Mouse (Mus musculus): ENCODE measurements at regions not wholly inside any gene's neighbourhood (a gene's known extent, or its start where the extent isn't known, plus 50 kb on each side); places are given as distances from the start of the nearest gene placed in this dataset.
"Not testable (repeated sequence)": the region's sequence is repeated elsewhere in the genome, so short reads cannot be mapped to it uniquely, and the experiment has no call there.

GRCm38 (mm10) chr2:85280580-85280979 is 58.5 kb downstream of the Olfr987 start:
- no peaks in the 10 kb centered on the region for H3K36me3 ChIP-seq (ENCODE audit: insufficient read depth, low read length)
- no peak overlapping the region for H3K4me2 ChIP-seq (ENCODE audit: low read depth, low read length, poor library complexity, severe bottlenecking)
- no peak overlapping the region for H3K9ac ChIP-seq (replicated peaks; ENCODE audit: low read length, poor library complexity, severe bottlenecking)
- H3K4me1 ChIP-seq (ENCODE audit: insufficient read depth, low read length) = no peaks in the 10 kb centered on the region
- no peak for TF ChIP-seq CTCF (IDR thresholded peaks at IDR 0.05)
- no peak overlapping the region for H3K27ac ChIP-seq (ENCODE audit: low read depth, low read length)
- no peaks in the 10 kb centered on the region for H3K27me3 ChIP-seq (ENCODE audit: insufficient read depth, low read length)
- DNase-seq (ENCODE audit: low spot score) (no peak), ATAC-seq (ENCODE audit: low FRiP score) (no peak)
- WGBS = 47% methylated on average over 2 of the region's 2 CpGs
- H3K4me3 ChIP-seq (ENCODE audit: low read depth, low read length) = no peak overlapping the region
- no peaks in the 10 kb centered on the region for H3K9me3 ChIP-seq (ENCODE audit: low read length)

DNA sequence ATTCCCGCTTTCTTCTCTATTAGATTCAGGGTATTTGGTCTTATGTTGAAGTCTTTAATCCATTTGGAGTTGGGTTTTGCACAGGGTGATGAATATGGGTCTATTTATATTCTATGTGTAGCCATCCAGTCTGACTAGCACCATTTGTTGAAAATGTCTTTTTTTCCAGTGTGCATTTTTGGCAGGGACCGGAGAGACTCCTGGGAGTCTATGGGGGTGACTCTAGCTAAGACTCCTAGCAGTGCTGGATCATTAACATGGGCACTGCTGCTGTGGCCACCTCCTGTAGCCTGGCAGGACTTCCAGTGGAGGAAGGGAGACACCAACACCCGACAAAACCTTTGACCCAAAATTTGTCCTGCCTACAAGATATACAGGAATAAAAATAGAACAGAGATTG is 61.0 kb downstream of the Olfr987 start:
- no peak for TF ChIP-seq CTCF (IDR thresholded peaks at IDR 0.05)
- ATAC-seq (ENCODE audit: low FRiP score) (no peak), DNase-seq (ENCODE audit: low spot score) (peak; percentile 15)
- H3K9me3 ChIP-seq (ENCODE audit: low read length) = no peaks in the 10 kb centered on the region
- 82% methylated on average over 3 of the region's 3 CpGs for WGBS
- no peaks in the 10 kb centered on the region for H3K36me3 ChIP-seq (ENCODE audit: insufficient read depth, low read length)
- no peaks in the 10 kb centered on the region for H3K27me3 ChIP-seq (ENCODE audit: insufficient read depth, low read length)
- H3K4me2 ChIP-seq (ENCODE audit: low read depth, low read length, poor library complexity, severe bottlenecking) = no peak overlapping the region
- H3K4me3 ChIP-seq (ENCODE audit: low read depth, low read length) = no peak overlapping the region
- H3K4me1 ChIP-seq (ENCODE audit: insufficient read depth, low read length) = no peaks in the 10 kb centered on the region
- H3K9ac ChIP-seq (replicated peaks; ENCODE audit: low read length, poor library complexity, severe bottlenecking) = no peak overlapping the region
- H3K27ac ChIP-seq (ENCODE audit: low read depth, low read length) = no peak overlapping the region

DNA sequence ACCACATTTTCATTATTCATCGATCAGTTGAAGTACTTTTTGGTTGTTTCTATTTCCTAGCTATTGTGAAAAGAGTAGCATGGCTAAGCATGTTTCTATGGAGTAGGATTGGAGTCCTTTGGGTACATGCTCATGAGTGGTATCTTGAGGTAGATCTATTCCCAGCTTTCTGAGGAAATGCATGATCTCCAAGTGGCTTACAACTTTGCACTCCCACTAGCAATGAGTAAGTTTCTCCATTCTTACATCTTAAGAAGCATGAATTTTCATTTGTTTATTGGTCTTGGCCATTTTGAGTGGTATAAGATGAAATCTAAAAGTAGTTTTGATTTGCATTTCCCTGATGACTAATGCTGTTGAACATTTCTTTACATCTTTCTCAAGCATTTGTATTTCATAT is 61.7 kb downstream of the Olfr987 start:
- TF ChIP-seq CTCF (IDR thresholded peaks at IDR 0.05) = no peak
- ATAC-seq (ENCODE audit: low FRiP score) = no peak
- 90% methylated on average over 1 of the region's 1 CpGs for WGBS

GRCm38 (mm10) chr2:85266813-85267212 is 69.8 kb upstream of the Lrrc55 start:
- not testable (repeated sequence) for DNase-seq (ENCODE audit: low spot score)

More for the DNA sequence above, 61.7 kb downstream of the Olfr987 start:
- H3K9me3 ChIP-seq (ENCODE audit: low read length) = no peaks in the 10 kb centered on the region
- H3K27ac ChIP-seq (ENCODE audit: low read depth, low read length) = no peak overlapping the region
- no peak overlapping the region for H3K4me2 ChIP-seq (ENCODE audit: low read depth, low read length, poor library complexity, severe bottlenecking)
- DNase-seq (ENCODE audit: low spot score) = no peak
- H3K9ac ChIP-seq (replicated peaks; ENCODE audit: low read length, poor library complexity, severe bottlenecking) = no peak overlapping the region
- H3K4me3 ChIP-seq (ENCODE audit: low read depth, low read length) = no peak overlapping the region
- H3K4me1 ChIP-seq (ENCODE audit: insufficient read depth, low read length) = no peaks in the 10 kb centered on the region
- H3K27me3 ChIP-seq (ENCODE audit: insufficient read depth, low read length) = no peaks in the 10 kb centered on the region
- H3K36me3 ChIP-seq (ENCODE audit: insufficient read depth, low read length) = no peaks in the 10 kb centered on the region

DNA sequence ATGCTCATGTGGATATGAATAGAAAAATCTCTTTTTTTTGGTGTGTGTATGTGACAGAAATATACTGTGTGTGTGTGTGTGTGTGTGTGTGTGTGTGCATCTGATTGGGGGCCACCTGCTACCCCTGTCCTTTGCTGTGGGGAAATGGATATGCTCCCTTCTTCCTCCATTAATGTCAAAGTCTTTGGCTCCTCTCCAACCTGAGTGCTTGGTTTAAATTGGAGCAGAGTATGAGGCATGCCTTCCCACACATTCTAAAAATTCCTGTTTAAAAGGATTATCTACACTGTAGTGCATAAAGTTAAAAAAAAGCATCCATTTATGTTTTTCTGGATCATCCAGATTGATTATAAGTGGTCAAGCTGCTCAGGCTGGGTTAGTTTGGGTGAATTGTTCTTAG is 68.7 kb upstream of the Lrrc55 start:
- H3K4me1 ChIP-seq (ENCODE audit: insufficient read depth, low read length) = no peaks in the 10 kb centered on the region
- ATAC-seq (ENCODE audit: low FRiP score) (no peak), DNase-seq (ENCODE audit: low spot score) (no peak)
- no peaks in the 10 kb centered on the region for H3K27me3 ChIP-seq (ENCODE audit: insufficient read depth, low read length)
- no peak overlapping the region for H3K4me3 ChIP-seq (ENCODE audit: low read depth, low read length)
- no peaks in the 10 kb centered on the region for H3K9me3 ChIP-seq (ENCODE audit: low read length)
- H3K9ac ChIP-seq (replicated peaks; ENCODE audit: low read length, poor library complexity, severe bottlenecking) = no peak overlapping the region
- no peaks in the 10 kb centered on the region for H3K36me3 ChIP-seq (ENCODE audit: insufficient read depth, low read length)
- H3K4me2 ChIP-seq (ENCODE audit: low read depth, low read length, poor library complexity, severe bottlenecking) = no peak overlapping the region
- TF ChIP-seq CTCF (IDR thresholded peaks at IDR 0.05) = no peak
- no peak overlapping the region for H3K27ac ChIP-seq (ENCODE audit: low read depth, low read length)

More at GRCm38 (mm10) chr2:85266813-85267212, 69.8 kb upstream of the Lrrc55 start:
- not testable (repeated sequence) for ATAC-seq (ENCODE audit: low FRiP score); H3K36me3 ChIP-seq (ENCODE audit: insufficient read depth, low read length); H3K27me3 ChIP-seq (ENCODE audit: insufficient read depth, low read length); H3K27ac ChIP-seq (ENCODE audit: low read depth, low read length); H3K9me3 ChIP-seq (ENCODE audit: low read length); H3K4me2 ChIP-seq (ENCODE audit: low read depth, low read length, poor library complexity, severe bottlenecking); H3K4me3 ChIP-seq (ENCODE audit: low read depth, low read length); H3K9ac ChIP-seq (replicated peaks; ENCODE audit: low read length, poor library complexity, severe bottlenecking); H3K4me1 ChIP-seq (ENCODE audit: insufficient read depth, low read length)
- 91% methylated on average over 14 of the region's 14 CpGs for WGBS

GRCm38 (mm10) chr2:85265037-85265524 is 68.1 kb upstream of the Lrrc55 start:
- 71% methylated on average over 2 of the region's 2 CpGs for WGBS
- H3K4me3 ChIP-seq (ENCODE audit: low read depth, low read length) = no peak overlapping the region

More at GRCm38 (mm10) chr2:85265037-85265524, 68.1 kb upstream of the Lrrc55 start:
- ATAC-seq (ENCODE audit: low FRiP score) (no peak), DNase-seq (ENCODE audit: low spot score) (no peak)
- Histone ChIP-seq H3K9ac (replicated peaks; ENCODE audit: low read length, poor library complexity, severe bottlenecking) (no peak overlapping the region), H3K9me3 (ENCODE audit: low read length) (no peaks in the 10 kb centered on the region), H3K27ac (ENCODE audit: low read depth, low read length) (no peak overlapping the region), H3K4me2 (ENCODE audit: low read depth, low read length, poor library complexity, severe bottlenecking) (no peak overlapping the region), H3K4me1 (ENCODE audit: insufficient read depth, low read length) (no peaks in the 10 kb centered on the region), H3K36me3 (ENCODE audit: insufficient read depth, low read length) (no peaks in the 10 kb centered on the region), H3K27me3 (ENCODE audit: insufficient read depth, low read length) (no peaks in the 10 kb centered on the region)
- TF ChIP-seq CTCF (IDR thresholded peaks at IDR 0.05) = no peak

All from midbrain, postnatal 0 days (tissue).